Mouse (Mus musculus): ENCODE measurements around the gene Styx. TPM values are rescaled to one million over a fixed set of nuclear protein-coding genes. Genes with fewer than 3 reads are reported as not detected.
A peak's percentile ranks its signal among the peaks of the same experiment; 100 is the strongest.

Gene Styx
- total RNA-seq (2021), result 10 to 100 TPM; 12.6 to 18.4 TPM

DNA sequence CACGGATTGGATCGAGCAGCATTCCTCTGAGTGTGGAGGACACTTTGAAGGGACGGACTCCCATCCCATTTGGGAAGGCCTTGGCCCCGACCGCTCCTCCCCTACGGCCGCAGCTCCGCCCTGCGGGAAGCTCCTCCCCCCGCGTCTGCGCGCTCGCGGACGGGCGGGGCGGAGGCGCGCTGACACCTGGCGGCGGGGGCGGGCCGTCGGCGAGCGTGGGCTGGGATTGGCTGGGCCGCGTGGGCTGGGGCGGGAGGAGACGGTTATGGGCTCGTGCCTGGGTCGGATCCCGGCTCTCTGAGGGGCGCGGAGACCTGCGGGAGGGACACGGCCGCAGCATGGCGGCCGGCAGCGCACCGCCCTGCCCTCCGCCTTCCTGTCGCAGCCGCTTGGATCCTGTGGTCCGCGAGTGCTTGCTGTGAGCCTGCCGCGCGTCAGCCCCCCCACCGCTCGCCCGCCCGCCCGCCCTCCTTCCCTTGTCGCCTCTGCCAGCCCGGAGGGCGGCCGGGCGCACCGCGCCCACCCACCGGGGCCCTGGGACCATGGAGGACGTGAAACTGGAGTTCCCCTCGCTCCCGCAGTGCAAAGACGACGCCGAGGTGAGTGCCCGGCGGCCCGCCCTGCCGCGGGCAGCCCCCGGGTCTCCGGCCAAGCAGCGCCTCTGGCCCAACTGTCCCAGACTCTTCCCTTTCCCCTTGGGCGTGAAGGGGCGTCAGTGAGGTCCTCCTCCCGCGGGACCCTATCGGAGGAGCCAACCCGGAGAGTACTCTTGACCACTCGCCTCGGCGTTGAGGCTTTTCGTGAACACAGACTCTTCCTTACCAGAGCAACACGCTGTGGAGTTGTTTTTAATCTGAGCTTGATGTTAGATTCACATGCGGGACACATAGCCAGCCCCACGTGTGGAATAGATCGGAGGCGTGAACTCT, at the start of gene Styx:
Styx (plus strand) TSS at position 163 of the 929 bp plus-strand sequence.
- intact Hi-C loops (cut with DNase I), result no loop called here
- DNase-seq (ENCODE audit: low spot score in 2 of 2), result peak; percentile 91 to 92

DNA sequence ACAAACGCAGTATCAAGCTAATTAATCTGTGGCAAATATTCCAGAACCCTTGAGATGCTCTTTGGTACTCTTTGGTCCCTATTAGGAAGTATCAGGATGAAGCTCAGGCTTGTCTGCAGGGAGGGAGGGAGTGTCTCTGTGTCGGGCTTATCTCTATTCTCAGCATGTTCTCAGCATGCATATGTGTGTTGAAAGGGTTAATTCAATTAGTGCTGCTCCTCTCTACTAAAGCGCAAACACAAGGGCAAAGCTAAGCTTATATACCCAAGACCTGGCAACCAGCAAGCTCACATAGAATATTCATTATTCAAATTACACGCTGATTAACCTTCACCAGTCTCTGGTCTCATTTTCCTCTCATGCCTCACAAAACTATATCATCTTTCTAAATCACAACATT, 47.0 kb upstream of the Styx start:
- intact Hi-C loops (cut with DNase I), result no loop called here
- no peak for DNase-seq (ENCODE audit: low spot score in 2 of 2)

DNA sequence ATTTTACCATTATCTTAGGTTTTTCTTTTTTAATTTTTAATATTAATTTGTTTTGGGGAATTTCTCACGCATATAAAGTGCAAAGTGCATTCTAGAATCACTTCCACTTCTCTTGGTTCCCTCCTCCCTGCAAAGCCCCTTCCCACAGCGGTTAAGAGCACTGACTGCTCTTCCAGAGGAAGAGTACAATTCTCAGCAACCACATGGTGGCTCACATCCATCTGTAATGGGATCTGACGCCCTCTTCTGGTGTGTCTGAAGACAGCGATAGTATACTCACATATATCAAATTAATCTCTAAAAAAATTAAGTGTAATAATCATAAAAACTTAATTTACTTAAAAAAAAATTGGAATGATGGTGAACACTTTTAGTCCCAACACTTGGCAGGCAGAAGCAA, 46.5 kb upstream of the Styx start:
- intact Hi-C loops (cut with DNase I), result no loop called here
- DNase-seq (ENCODE audit: low spot score in 2 of 2), result no peak

DNA sequence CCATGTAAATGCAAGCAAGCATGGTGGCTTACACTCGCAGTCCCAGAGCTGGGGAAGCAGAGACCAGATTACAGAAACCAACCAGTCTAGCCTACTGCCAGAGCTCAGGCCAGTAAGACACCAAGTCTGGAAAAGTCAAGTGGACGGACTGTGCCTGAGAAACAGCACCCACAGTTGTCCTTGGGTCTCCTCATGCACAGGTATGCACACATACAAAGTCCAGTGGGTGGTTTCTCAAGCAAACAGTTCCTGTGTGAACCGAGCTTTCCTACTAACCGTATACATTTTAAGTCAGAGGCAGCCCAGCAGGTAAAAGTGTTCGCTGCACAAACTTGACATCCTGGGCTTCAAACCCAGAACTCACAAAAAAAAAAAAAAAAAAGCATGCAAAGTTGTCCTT, 45.0 kb upstream of the Styx start:
- intact Hi-C loops (cut with DNase I), result no loop called here
- DNase-seq (ENCODE audit: low spot score in 2 of 2), result no peak

DNA sequence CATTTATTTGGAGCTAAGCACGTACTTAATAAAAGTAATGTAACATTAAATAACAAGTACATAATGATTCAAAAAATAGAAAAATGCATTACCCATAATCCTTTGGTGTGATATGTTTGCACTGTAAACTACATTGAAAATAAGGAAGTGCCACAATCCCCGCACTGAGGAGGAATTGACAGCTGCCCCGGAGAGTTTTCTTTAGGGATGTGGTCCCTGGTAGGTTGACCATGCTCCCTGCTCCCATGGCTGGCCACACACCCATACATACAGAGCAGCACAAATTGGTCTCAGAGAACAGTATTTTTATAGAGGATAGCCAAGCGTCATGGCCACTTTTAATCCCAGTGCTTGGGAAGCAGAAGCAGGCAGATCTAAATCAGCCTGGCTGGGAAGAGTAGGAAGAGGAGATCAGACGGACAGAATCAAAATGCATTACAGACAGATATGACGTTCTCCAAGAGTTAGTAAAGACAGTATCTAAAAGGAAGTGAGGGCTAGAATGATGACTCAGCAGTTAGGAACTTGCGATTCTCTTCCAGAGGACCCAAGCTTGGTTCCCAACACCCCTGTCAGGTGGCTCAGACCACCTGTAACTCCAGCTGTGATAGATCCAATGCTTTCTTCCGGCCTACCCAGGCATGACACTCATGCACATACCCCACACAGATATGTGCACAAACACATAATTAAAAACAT, 43.1 kb upstream of the Styx start:
- intact Hi-C loops (cut with DNase I), result no loop called here
- no peak for DNase-seq (ENCODE audit: low spot score in 2 of 2)

DNA sequence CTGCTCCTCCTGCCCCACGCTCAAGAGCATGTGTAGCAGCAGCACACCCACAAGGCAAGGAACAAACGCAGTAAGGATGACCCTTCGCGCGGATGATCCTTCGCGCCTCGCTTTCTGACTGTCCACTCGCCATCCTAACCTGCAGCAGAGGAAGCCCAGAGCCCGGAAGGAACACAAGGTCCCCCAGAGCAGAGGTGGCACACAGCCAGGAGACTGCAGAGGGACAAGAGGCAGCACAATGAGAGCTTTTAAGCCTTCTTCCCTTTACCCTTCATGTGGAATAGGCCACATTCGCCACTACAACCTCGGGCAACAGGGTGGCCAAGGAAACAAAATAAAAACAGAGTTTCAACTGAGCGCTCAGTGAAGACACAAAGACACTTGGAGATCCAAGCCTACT, 41.2 kb upstream of the Styx start:
- intact Hi-C loops (cut with DNase I), result no loop called here
- no peak for DNase-seq (ENCODE audit: low spot score in 2 of 2)

DNA sequence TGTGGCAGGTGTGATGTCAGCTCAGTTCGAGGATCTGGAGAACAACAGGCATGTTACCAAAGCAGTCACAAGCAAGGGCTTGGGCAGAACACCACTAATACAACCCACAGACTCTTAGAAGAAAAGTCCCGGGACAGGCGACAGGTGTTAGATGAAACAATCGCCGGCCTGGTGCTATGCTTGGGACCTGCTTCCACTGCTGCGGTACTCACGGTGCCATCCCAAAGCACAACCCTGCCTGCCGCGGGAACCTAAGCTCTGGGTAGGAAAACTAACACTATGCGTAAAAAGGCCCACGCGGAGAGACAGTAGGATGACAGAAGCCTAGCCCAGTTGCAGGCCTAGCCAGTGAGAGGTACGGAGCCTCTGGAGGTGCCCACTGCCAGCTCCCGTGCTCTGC, 40.8 kb upstream of the Styx start:
- no peak for DNase-seq (ENCODE audit: low spot score in 2 of 2)
- intact Hi-C loops (cut with DNase I), result no loop called here

DNA sequence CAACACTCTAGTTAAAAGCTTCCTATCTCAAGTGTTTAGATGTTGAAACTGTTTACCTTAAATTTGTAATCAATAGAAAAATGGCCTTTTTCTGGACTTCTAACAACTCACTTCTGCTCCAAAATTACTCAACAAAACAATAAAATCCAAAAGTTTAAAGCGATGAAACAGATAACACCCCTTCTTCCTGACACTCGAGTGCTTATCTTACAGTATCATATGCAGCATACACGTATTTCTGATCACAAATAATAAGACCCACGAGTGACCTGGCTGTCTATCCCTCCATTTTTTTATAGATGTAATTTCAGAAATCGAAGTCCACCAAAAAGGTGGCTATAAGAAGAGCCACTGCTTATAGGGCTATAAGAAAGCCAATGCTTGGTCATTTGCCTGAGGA, 34.0 kb upstream of the Styx start:
- no peak for DNase-seq (ENCODE audit: low spot score in 2 of 2)
- intact Hi-C loops (cut with DNase I), result loop anchor here (5.0 kb wide), 1 partner anchor 100 kb away; the partner anchor contains the start of gene Gpr137c

DNA sequence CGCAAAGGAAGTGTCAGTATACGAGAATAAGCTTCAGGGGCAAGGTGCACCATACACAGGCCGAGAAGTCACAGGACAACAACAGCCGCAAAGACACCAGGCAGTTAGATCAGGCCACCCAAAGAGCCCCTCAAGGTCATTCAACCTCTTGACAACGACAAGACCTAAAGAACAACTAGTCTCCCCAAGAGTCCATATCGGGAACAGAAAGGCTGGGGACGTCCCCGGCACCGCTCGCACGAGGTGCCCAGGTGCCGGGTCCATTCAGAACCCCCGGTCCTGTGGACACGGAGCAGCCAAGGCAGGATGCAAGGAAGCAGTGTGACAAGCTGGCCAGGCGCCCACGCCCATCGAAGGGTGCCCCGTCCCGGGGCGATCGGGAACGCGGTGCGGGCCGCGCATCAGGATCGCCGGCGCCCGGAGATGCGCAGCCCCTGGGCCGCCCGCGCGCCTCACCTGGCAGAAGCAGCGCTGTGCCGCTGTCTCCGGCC, 32.9 kb upstream of the Styx start:
- intact Hi-C loops (cut with DNase I), result loop anchor here (1.0 to 5.0 kb wide), 2 partner anchors 11 to 101 kb away; partner anchors contain the start of genes Gpr137c and Psmc6
- peak in 1 of 2 experiments; percentile 37 for DNase-seq (ENCODE audit: low spot score in 2 of 2)

DNA sequence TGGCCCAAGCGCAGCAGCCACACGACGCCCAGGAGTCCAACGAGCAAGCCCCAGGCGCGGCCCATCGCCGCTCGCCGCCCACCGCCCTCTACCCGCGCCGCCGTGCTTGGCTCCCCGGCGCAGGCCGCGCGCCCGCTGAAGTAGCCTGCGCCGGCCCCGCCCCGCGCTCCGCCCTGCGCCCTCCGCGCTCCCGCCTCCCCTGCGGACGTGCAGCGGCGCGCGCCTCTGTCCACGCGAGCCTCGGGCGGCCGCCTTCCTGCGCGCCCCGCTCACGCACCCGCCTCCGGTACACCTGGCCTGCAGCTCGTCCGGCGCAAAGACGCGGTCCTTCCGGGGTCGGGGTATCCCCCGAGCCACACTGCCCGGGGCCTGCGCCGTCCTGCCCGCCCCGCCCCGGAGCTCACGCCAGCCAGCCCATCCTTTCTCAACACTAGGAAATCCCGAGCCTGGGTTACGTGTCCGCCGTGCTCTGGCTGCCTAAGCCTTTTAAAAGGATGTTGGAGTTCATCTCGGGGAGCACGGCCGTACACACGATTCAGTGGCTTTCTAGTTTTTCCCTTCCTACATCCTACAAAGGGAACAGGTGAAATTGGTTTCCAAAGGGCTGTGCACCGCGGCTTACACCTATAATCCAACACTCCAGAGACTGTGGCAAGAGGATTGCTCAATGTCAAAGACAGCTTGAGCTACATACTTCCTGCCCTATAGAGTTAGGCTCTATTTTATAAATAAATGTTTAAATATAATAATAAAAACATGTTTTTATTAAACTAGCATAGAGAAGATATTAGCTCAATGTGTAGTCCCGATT, 32.3 kb upstream of the Styx start, which contains the start of gene Ero1l:
Ero1l (minus strand) TSS at position 346 of the 811 bp plus-strand sequence.
- DNase-seq (ENCODE audit: low spot score in 2 of 2), result peak; percentile 88
- intact Hi-C loops (cut with DNase I), result loop anchor here (1.0 to 5.0 kb wide), 2 partner anchors 11 to 101 kb away; partner anchors contain the start of genes Gpr137c and Psmc6

DNA sequence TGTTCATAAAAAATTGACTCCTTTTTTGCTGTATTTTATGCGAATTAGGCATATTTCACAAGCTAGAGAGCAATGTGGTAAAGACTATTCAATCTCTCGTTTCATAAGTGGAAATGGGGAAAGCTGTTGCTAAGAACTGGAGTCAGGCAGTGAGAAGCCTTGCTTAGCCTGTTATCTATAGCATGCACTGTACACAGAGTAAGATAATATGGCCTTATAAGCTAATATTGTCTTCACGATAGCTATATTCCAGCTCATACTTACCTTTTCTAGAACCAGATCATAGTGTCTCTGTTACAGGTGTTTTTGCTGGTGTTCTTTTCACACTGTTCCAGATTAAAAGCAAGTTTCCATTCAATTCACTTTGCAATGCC, 31.7 kb upstream of the Styx start:
- intact Hi-C loops (cut with DNase I), result loop anchor here (5.0 kb wide), 1 partner anchor 102 kb away; the partner anchor contains the start of gene Gpr137c
- no peak for DNase-seq (ENCODE audit: low spot score in 2 of 2)

DNA sequence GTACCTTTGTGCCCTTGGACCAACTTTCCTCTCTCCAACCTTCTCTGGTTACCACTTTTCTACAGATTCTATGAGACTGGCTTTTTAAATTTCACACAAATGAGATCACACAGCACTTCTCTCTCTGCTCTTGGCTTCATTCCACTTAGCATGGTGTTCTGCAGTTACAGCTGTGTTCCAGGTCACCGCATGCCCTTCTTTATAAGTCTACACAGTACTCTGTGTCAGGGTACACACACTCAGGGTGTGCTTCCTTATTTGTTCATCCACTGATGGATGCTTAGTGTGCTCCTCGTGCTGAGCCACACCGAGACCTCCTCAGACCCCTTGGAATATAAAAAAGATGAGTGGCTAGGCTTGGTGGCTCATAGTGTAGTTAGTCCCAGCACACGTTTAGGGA, 30.8 kb upstream of the Styx start:
- intact Hi-C loops (cut with DNase I), result no loop called here

DNA sequence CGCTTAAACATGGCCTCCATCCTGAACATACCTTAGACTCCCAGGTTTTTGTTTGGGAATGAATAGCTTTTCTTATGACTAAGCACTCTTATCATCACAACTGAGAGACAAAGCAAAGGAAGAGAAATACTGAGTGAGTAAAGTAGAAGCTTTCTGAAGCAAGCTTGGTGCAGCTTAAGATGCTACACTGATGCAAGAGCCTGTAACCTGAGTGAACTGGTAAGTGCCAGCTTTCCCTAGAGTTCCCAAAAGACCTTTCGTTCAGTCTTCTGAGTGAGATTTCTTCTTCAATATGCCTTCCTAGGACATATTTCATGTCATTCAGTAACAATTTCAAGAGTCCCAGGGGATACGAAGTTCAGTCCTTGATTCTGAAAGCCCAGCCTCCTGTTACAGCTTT, 29.8 kb upstream of the Styx start:
- intact Hi-C loops (cut with DNase I), result no loop called here
- DNase-seq (ENCODE audit: low spot score in 2 of 2), result no peak

More for the DNA sequence above, 30.8 kb upstream of the Styx start:
- no peak for DNase-seq (ENCODE audit: low spot score in 2 of 2)

DNA sequence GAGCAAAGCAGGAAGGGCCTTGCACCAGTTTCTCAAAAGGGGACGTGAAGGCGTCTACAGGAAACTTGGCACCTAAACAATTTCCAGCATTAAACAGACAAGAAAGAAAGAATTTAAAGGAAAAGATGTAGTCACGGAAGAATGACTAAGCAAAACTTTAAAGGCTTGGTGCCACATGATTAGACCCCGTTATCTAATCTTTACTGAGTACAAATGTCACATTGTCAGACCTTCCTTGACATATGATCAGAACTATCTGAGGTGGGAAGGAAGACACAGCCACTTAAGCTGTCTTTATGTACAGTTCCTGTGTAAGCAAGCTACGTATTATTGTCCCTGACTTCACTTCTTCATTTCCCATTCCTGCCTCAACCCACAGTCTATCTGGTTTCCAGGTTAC, 29.3 kb upstream of the Styx start:
- peak in 1 of 2 experiments; percentile 57 for DNase-seq (ENCODE audit: low spot score in 2 of 2)
- intact Hi-C loops (cut with DNase I), result no loop called here

DNA sequence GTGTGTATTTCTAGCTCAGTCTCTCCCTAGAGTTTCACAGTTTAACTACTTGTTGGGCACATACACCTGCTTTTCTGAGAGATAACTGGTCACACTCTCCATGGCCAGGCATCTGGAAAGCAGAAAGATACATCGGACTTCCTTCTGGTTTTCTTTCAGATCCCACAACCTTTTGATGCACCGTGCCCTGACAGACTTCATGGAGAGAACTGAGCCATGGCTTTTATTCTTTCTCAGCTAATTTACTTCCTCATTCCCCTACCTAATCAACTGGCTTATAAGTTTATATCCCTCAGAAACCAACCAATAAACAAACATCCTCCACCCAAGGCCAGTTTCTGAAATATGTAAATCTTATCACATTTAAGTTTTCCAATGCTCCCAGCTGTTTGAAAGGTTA, 28.4 kb upstream of the Styx start:
- intact Hi-C loops (cut with DNase I), result no loop called here
- no peak for DNase-seq (ENCODE audit: low spot score in 2 of 2)

DNA sequence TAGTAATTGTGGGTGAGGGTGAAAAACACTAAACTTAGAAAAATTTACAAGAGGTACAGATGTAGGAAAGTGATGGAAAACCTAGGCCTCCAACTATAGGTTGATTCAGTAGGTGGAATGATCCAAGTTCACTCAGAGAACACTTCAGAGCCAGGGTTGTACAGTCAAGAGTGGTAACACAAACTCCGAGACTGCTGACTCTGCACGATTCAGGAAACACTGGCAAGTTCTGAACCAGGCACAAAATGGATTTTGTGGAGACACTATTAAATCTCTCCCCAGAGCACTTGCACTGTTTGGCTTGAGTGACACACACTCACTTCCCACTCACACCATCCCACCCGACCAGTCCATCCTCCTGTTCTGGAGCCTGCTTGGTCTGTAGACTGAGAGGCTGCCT, 27.6 kb upstream of the Styx start:
- DNase-seq (ENCODE audit: low spot score in 2 of 2), result no peak
- intact Hi-C loops (cut with DNase I), result no loop called here

DNA sequence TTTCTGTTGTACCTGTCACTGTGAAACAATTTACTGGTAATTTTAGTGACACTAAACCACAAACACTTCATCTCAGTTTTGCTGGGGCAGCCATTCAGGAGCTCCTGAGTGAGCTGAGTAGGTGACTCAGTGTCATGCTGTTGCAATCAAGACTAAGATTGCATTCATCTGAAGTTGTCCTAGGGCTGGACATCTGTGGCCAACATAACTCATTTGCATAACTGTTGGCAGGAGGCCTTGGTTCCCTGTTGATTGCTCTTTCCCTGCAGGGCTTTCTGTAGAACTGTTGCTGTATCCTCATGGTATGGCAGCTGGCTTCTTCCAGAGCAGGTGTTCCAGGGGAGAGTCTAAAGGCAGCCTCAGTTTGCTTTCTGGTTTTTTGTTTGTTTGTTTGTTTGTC, 25.4 kb upstream of the Styx start:
- intact Hi-C loops (cut with DNase I), result no loop called here
- peak in 1 of 2 experiments; percentile 21 for DNase-seq (ENCODE audit: low spot score in 2 of 2)

DNA sequence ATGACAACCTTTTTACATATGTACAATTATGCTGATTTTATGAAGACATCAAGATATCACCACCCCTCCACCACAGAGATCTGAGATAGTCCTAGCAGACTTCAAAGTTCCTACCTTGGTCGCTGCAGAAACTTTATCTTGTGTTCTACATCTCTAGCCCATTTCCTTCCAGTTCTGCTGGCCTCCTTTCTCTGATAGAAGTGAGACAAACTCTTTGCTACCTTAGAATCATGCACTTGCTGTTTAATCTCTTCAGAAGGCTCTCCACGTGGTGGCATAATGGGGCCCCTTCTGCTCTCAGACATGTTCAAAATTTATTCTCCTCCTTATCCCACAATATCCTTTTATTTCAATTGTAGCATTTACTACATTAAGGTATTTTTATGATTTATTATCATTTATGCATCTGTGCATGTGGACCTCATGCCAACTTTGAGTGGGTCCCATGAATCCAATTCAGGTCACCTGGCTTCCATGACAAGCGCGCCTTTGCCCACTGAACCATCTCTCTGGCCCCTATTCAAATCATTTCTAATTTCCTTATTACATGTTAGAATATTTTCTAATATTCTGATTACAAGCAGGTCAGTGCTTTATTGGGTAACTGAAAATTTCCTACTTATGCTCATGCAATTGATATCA, 22.7 kb upstream of the Styx start:
- no peak for DNase-seq (ENCODE audit: low spot score in 2 of 2)
- intact Hi-C loops (cut with DNase I), result no loop called here

DNA sequence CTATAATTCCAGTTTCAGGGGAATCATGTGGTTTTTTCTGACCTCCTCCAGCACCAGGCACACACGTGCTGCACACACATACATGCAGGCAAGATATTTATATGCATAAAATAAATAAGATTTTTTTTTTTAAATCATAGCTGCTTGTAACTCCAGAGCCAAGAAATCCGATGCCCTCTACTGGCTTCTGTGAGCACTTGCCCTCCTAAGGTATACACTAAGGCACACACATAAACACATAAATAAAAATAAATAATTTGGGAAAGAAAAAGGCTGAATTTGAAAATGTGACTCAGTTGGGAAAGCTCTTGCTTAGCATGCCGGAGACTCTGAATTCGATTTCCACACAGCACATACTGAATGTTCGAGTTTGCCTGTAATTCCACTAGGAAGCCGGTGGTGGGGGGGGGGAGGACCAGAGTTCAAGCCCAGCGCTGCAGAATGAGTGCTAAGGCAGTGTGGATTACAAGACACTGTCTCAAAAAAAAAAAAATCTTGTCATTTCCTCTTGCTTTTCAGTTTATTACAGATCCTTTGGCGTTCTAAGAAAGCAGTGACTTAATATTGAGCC, 21.8 kb upstream of the Styx start:
- no peak for DNase-seq (ENCODE audit: low spot score in 2 of 2)
- intact Hi-C loops (cut with DNase I), result loop anchor here (1.0 kb wide), 1 partner anchor 11 kb away; the partner anchor contains the start of gene Ero1l
